Mouse (Mus musculus) kidney, adult 11 months (tissue): Measurements from ENCODE around the gene Cldnd2.
"Not testable (repeated sequence)": the region's sequence is repeated elsewhere in the genome, so short reads cannot be mapped to it uniquely, and the experiment has no call there.

Experiments used
- DNase-seq: peaks from one replicate; pipeline ENCODE4 v3.0.0; 2022

The Cldnd2 gene

GRCm38 (mm10) chr7:43440482-43440881 is at the start of gene Cldnd2:
TSS of gene Cldnd2 (plus strand) at chr7:43440782.
- DNase-seq = no peak

- DNase-seq = no peak
Measured at GRCm38 (mm10) chr7:43392349-43393121, 48.0 kb upstream of the Cldnd2 start.

GRCm38 (mm10) chr7:43399501-43399900 is 41.1 kb upstream of the Cldnd2 start:
- DNase-seq = no peak

GRCm38 (mm10) chr7:43402718-43403117 is 37.9 kb upstream of the Cldnd2 start:
- DNase-seq = no peak

- DNase-seq = no peak
Measured at GRCm38 (mm10) chr7:43407573-43407972, 33.0 kb upstream of the Cldnd2 start.

- no peak for DNase-seq
Measured at GRCm38 (mm10) chr7:43408131-43408553, 32.4 kb upstream of the Cldnd2 start, which contains the start of gene Siglecg. TSS of gene Siglecg (plus strand) at chr7:43408204.

GRCm38 (mm10) chr7:43409084-43409483 is 31.5 kb upstream of the Cldnd2 start:
- DNase-seq = no peak

- DNase-seq = not testable (repeated sequence)
Measured at GRCm38 (mm10) chr7:43411724-43412123, 28.9 kb upstream of the Cldnd2 start.

GRCm38 (mm10) chr7:43417298-43417697 is 23.3 kb upstream of the Cldnd2 start:
- DNase-seq = no peak

GRCm38 (mm10) chr7:43422995-43423617 is 17.5 kb upstream of the Cldnd2 start:
- peak; percentile 76 for DNase-seq

- DNase-seq = no peak
Measured at GRCm38 (mm10) chr7:43423991-43424625, 16.5 kb upstream of the Cldnd2 start.

GRCm38 (mm10) chr7:43427406-43427805 is 13.2 kb upstream of the Cldnd2 start, which contains the start of gene Lim2:
TSS of gene Lim2 (plus strand) at chr7:43427670.
- DNase-seq = no peak

GRCm38 (mm10) chr7:43429500-43429899 is 11.1 kb upstream of the Cldnd2 start:
- DNase-seq = no peak

- DNase-seq = no peak
Measured at GRCm38 (mm10) chr7:43432891-43433290, 7.7 kb upstream of the Cldnd2 start.

- DNase-seq = no peak
Measured at GRCm38 (mm10) chr7:43434676-43435075, 5.9 kb upstream of the Cldnd2 start.

- DNase-seq = no peak
Measured at GRCm38 (mm10) chr7:43436341-43437255, 4.0 kb upstream of the Cldnd2 start, which contains the start of gene Nkg7. TSS of gene Nkg7 (plus strand) at chr7:43437073.

- no peak for DNase-seq
Measured at GRCm38 (mm10) chr7:43438611-43439010, 2.0 kb upstream of the Cldnd2 start.

GRCm38 (mm10) chr7:43441071-43441470 is 489 bp downstream of the Cldnd2 start:
- DNase-seq = peak; percentile 61

- no peak for DNase-seq
Measured at GRCm38 (mm10) chr7:43442684-43443083, 2.1 kb downstream of the Cldnd2 start.

- peak; percentile 88 for DNase-seq
Measured at GRCm38 (mm10) chr7:43443126-43443916, 2.7 kb downstream of the Cldnd2 start.

GRCm38 (mm10) chr7:43443917-43444293 is 3.3 kb downstream of the Cldnd2 start, which contains the start of the genes Etfb and Gm45233:
TSS of gene Etfb (plus strand) at chr7:43444083.
TSS of gene Gm45233 (plus strand) at chr7:43444128.
- DNase-seq = peak; percentile 98

- peak; percentile 88 for DNase-seq
Measured at GRCm38 (mm10) chr7:43447801-43448200, 7.2 kb downstream of the Cldnd2 start.
